15 mouse cellular contexts compared by ENCODE assay signal in genomic region chr7:102665378-102665777, GRCm38 (mm10). TPM values are rescaled to one million over a fixed set of nuclear protein-coding genes. Genes with fewer than 3 reads are reported as not detected.
A peak's percentile ranks its signal among the peaks of the same experiment; 100 is the strongest.
DNase-seq lines count a peak whose midpoint lies in the region; ATAC-seq and TF ChIP-seq lines count a peak whose summit lies in the region.
"Had no signal": no experiment of that assay in that cellular context is flagged by ENCODE, and none has a peak within 500 bp of the region (broad histone marks: within the 10 kb centered on the region; RNA-seq: fewer than 3 reads in every experiment).

No protein-coding gene starts in this region.

- H3K27ac ChIP-seq in heart, postnatal 0 days (ENCODE audit: low read depth), result no peak overlapping the region
- H3K27ac ChIP-seq in lung, postnatal 0 days (ENCODE audit: low read length), result no peak overlapping the region
- H3K27ac ChIP-seq: neural tube, embryonic 13.5 days had no signal

- H3K9me3 ChIP-seq in heart, postnatal 0 days (replicated peaks; ENCODE audit: control insufficient read depth, low read length), result no peaks in the 10 kb centered on the region
- no peaks in the 10 kb centered on the region for H3K9me3 ChIP-seq in lung, postnatal 0 days (ENCODE audit: low read length)
- H3K9me3 ChIP-seq: neural tube, embryonic 13.5 days had no signal

- H3K4me2 ChIP-seq in heart, postnatal 0 days (ENCODE audit: low read depth, low read length), result no peak overlapping the region
- H3K4me2 ChIP-seq in lung, postnatal 0 days (replicated peaks; ENCODE audit: low read depth, low read length), result no peak overlapping the region
- H3K4me2 ChIP-seq: neural tube, embryonic 13.5 days had no signal

- H3K27me3 ChIP-seq in heart, postnatal 0 days (ENCODE audit: control insufficient read depth, insufficient read depth, low read length), result no peaks in the 10 kb centered on the region
- no peaks in the 10 kb centered on the region for H3K27me3 ChIP-seq in lung, postnatal 0 days (replicated peaks; ENCODE audit: insufficient read depth, low read length)
- H3K27me3 ChIP-seq: neural tube, embryonic 13.5 days had no signal

- H3K9ac ChIP-seq in heart, postnatal 0 days (replicated peaks; ENCODE audit: low read depth, low read length), result no peak overlapping the region
- no peak overlapping the region for H3K9ac ChIP-seq in lung, postnatal 0 days (replicated peaks; ENCODE audit: low read depth)
- H3K9ac ChIP-seq: neural tube, embryonic 13.5 days had no signal

- no peak for ATAC-seq in heart, postnatal 0 days (ENCODE audit: insufficient read depth, low read depth)
- ATAC-seq in lung, postnatal 0 days, result no peak
- ATAC-seq in inflammation-experienced regulatory T-cells, adult 6 months, result no peak

- H3K4me3 ChIP-seq in heart, postnatal 0 days (ENCODE audit: low read depth, low read length), result no peak overlapping the region
- no peak overlapping the region for H3K4me3 ChIP-seq in lung, postnatal 0 days (ENCODE audit: low read depth, low read length)
- H3K4me3 ChIP-seq: neural tube, embryonic 13.5 days had no signal

- no peak for TF ChIP-seq EP300 in heart, postnatal 0 days (IDR thresholded peaks at IDR 0.05; ENCODE audit: low read depth)
- TF ChIP-seq EP300 in lung, postnatal 0 days (IDR thresholded peaks at IDR 0.05), result no peak

- DNase-seq in heart, postnatal 0 days (ENCODE audit: low spot score), result peak; percentile 42
- DNase-seq in heart, postnatal 4 days, result no peak
- DNase-seq in lung, postnatal 0 days (ENCODE audit: low spot score), result peak; percentile 47
- DNase-seq in lung, postnatal 36 days, result no peak
- DNase-seq in MEL-GATA-1-ER (ENCODE audit: extremely low read depth, low read depth), result peak; percentile 3
- peak; percentile 11 for DNase-seq in forelimb bud, embryonic 11.5 days (ENCODE audit: low read depth, low spot score)
- no peak for DNase-seq in urinary bladder, adult 18-20 months (ENCODE audit: low spot score in 2 of 2)
- DNase-seq: gastrocnemius, postnatal 25 days; heart, postnatal 36 days; thymus, postnatal 36 days had no signal

- TF ChIP-seq CTCF in heart, postnatal 0 days (IDR thresholded peaks at IDR 0.05; ENCODE audit: low read depth), result peak; percentile 54
- TF ChIP-seq CTCF in lung, postnatal 0 days (IDR thresholded peaks at IDR 0.05), result peak; percentile 54

- no peaks in the 10 kb centered on the region for H3K36me3 ChIP-seq in heart, postnatal 0 days (replicated peaks; ENCODE audit: control insufficient read depth, insufficient read depth, low read length)
- no peaks in the 10 kb centered on the region for H3K36me3 ChIP-seq in lung, postnatal 0 days (ENCODE audit: insufficient read depth, low read length)
- H3K36me3 ChIP-seq: neural tube, embryonic 13.5 days had no signal

- 26% methylated on average over 2 of the region's 2 CpGs for WGBS in heart, postnatal 0 days
- 19% methylated on average over 2 of the region's 2 CpGs for WGBS in lung, postnatal 0 days

- no peaks in the 10 kb centered on the region for H3K4me1 ChIP-seq in heart, postnatal 0 days (ENCODE audit: control insufficient read depth, insufficient read depth)
- H3K4me1 ChIP-seq in lung, postnatal 0 days (ENCODE audit: insufficient read depth, low read depth, low read length), result no peaks in the 10 kb centered on the region
- H3K4me1 ChIP-seq: neural tube, embryonic 13.5 days had no signal

RNA-seq across cellular contexts. Expression of gene Olfr556, which starts 0.7 kb away (rescaled TPM):
- total RNA-seq in heart, postnatal 0 days (2014; rRNA removed; ENCODE audit: low replicate concordance), result not detected in 2 replicates
- polyA plus RNA-seq in heart, postnatal 0 days (2015; fragmentation: Nextera tagmentation; extraction: Ambion mirVana), result not detected in 2 replicates
- total RNA-seq in heart, postnatal 4 days (2021), result not detected
- not detected in 2 replicates for polyA plus RNA-seq in lung, postnatal 0 days (2015; fragmentation: Nextera tagmentation; extraction: Ambion mirVana)
- polyA plus RNA-seq in inflammation-experienced regulatory T-cells, adult 6 months (2017; shearing (Covaris generic)), result under 1 TPM in 1 of 3 experiments, not detected in 2; 0.15 TPM
- total RNA-seq: gastrocnemius, postnatal 25 days; heart, postnatal 36 days; left cerebral cortex, adult 8-10 months had no signal
- polyA plus RNA-seq: lung, embryonic 16.5 days; neural tube, embryonic 13.5 days; small intestine, adult 2 months had no signal

RNA-seq across cellular contexts. Expression of gene Olfr555, which starts 6.8 kb away (rescaled TPM):
- not detected in 2 replicates for total RNA-seq in heart, postnatal 0 days (2014; rRNA removed; ENCODE audit: low replicate concordance)
- not detected in 2 replicates for polyA plus RNA-seq in heart, postnatal 0 days (2015; fragmentation: Nextera tagmentation; extraction: Ambion mirVana)
- not detected for total RNA-seq in heart, postnatal 4 days (2021)
- polyA plus RNA-seq in lung, postnatal 0 days (2015; fragmentation: Nextera tagmentation; extraction: Ambion mirVana), result not detected in 2 replicates
- not detected for polyA plus RNA-seq in inflammation-experienced regulatory T-cells, adult 6 months (2017; shearing (Covaris generic))
- total RNA-seq: gastrocnemius, postnatal 25 days; heart, postnatal 36 days; left cerebral cortex, adult 8-10 months had no signal
- polyA plus RNA-seq: lung, embryonic 16.5 days; neural tube, embryonic 13.5 days; small intestine, adult 2 months had no signal

RNA-seq across cellular contexts. Expression of gene Trim68, which starts 21.7 kb away (rescaled TPM):
- total RNA-seq in heart, postnatal 0 days (2014; rRNA removed; ENCODE audit: low replicate concordance), result 10.0 and 22.4 TPM in 2 replicates
- polyA plus RNA-seq in heart, postnatal 0 days (2015; fragmentation: Nextera tagmentation; extraction: Ambion mirVana), result 8.3 and 8.9 TPM in 2 replicates
- 1 to 10 TPM; 8.3 to 9.6 TPM for total RNA-seq in heart, postnatal 4 days (2021)
- polyA plus RNA-seq in lung, postnatal 0 days (2015; fragmentation: Nextera tagmentation; extraction: Ambion mirVana), result 11.6 and 13.2 TPM in 2 replicates
- polyA plus RNA-seq in inflammation-experienced regulatory T-cells, adult 6 months (2017; shearing (Covaris generic)), result 10 to 100 TPM in 2 of 3 experiments, 1 to 10 TPM in 1; 7.5 to 16.1 (median 15.7) TPM

RNA-seq across cellular contexts. Expression of gene Olfr554, which starts 27.1 kb away (rescaled TPM):
- total RNA-seq in heart, postnatal 0 days (2014; rRNA removed; ENCODE audit: low replicate concordance), result not detected in 2 replicates
- polyA plus RNA-seq in heart, postnatal 0 days (2015; fragmentation: Nextera tagmentation; extraction: Ambion mirVana), result not detected in 2 replicates
- not detected for total RNA-seq in heart, postnatal 4 days (2021)
- polyA plus RNA-seq in lung, postnatal 0 days (2015; fragmentation: Nextera tagmentation; extraction: Ambion mirVana), result not detected in 2 replicates
- polyA plus RNA-seq in inflammation-experienced regulatory T-cells, adult 6 months (2017; shearing (Covaris generic)), result not detected
- total RNA-seq: gastrocnemius, postnatal 25 days; heart, postnatal 36 days; left cerebral cortex, adult 8-10 months had no signal
- polyA plus RNA-seq: lung, embryonic 16.5 days; neural tube, embryonic 13.5 days; small intestine, adult 2 months had no signal

RNA-seq across cellular contexts. Expression of gene Olfr557, which starts 30.3 kb away (rescaled TPM):
- not detected in 2 replicates for total RNA-seq in heart, postnatal 0 days (2014; rRNA removed; ENCODE audit: low replicate concordance)
- not detected in 2 replicates for polyA plus RNA-seq in heart, postnatal 0 days (2015; fragmentation: Nextera tagmentation; extraction: Ambion mirVana)
- total RNA-seq in heart, postnatal 4 days (2021), result not detected
- not detected in 2 replicates for polyA plus RNA-seq in lung, postnatal 0 days (2015; fragmentation: Nextera tagmentation; extraction: Ambion mirVana)
- polyA plus RNA-seq in inflammation-experienced regulatory T-cells, adult 6 months (2017; shearing (Covaris generic)), result not detected
- total RNA-seq: gastrocnemius, postnatal 25 days; heart, postnatal 36 days; left cerebral cortex, adult 8-10 months had no signal
- polyA plus RNA-seq: lung, embryonic 16.5 days; neural tube, embryonic 13.5 days; small intestine, adult 2 months had no signal

Comparison
In these comparisons a context has a peak if more than half of its experiments do, and no peak if none do; other contexts are left out.
1. DNase-seq: peak in heart, postnatal 0 days (single experiment), lung, postnatal 0 days (single experiment), MEL-GATA-1-ER (single experiment) and forelimb bud, embryonic 11.5 days (single experiment); none in heart, postnatal 4 days (single experiment), lung, postnatal 36 days (single experiment) and urinary bladder, adult 18-20 months (0 of 2).